Mouse (Mus musculus): ENCODE data around the gene Vmn1r54.

DNA sequence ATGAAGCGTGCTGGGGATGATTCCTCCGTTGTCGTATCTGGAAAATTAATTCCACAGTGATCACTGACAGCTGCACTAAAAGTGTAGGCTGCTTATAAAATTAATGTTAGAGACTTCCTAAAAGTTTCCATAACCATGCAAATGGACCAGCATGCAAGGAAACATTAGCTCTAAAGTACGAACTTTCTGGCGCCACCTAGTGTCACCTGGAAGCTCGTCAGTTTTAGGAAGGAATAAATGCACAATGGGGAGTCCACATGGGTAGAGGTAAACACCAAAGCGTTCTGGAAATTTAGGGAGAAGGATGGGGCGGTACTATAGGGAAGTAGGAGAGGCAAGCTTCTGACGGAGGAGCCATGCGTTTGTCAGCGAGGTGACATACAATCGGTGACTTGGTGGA, 42.2 kb downstream of the Vmn1r54 start:
- TF ChIP-seq CTCF (IDR thresholded peaks at IDR 0.05; ENCODE audit: low read depth, low read length) (no peak), EP300 (IDR thresholded peaks at IDR 0.05; ENCODE audit: insufficient read depth, low read depth, low read length) (no peak), POLR2A (IDR thresholded peaks at IDR 0.05; ENCODE audit: insufficient read depth, low read length) (no peak)
